Mouse (Mus musculus): ENCODE results near the gene Lclat1.

DNA sequence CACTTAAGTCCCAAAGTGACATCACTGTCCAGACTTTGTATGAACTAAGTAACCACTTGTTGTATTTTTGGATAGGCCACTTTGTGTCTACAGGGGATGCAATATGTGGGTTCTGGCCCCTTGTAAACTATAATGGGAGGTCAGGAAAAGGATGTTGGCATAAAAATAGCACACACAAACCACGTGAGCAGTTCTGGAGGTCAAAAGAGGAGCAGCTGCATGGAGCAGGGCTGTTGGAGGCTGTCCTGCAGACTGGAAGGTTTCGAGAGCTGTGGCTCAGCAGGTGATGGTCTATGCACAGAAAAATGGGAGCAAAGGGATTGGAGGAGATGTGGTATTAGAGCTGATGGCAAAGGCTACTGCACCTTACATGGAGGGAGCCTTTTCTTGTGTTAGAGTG, 18.6 kb downstream of the Lclat1 start:
- TF ChIP-seq CTCF (IDR thresholded peaks at IDR 0.05; ENCODE audit: borderline replicate concordance, extremely low read depth, insufficient read depth, insufficient read length) (no peak), POLR2A (IDR thresholded peaks at IDR 0.05; ENCODE audit: borderline replicate concordance, extremely low read depth, insufficient read depth, insufficient read length, poor library complexity, severe bottlenecking) (no peak)
